Mouse (Mus musculus) neutrophil, adult 5-6 weeks (primary cell): Measurements from ENCODE around the gene Bmp2k. TPM values are rescaled to one million over a fixed set of nuclear protein-coding genes. Genes with fewer than 3 reads are reported as not detected.

Source experiments
- ATAC-seq: fragments of 151-379, 151-347 bp; 2 replicates; pipeline ENCODE4 v1.8.0; 2017; ENCODE audit warnings: mild to moderate bottlenecking, moderate TSS enrichment; ENCODE audit not compliant: insufficient number of reproducible peaks, poor library complexity, low FRiP score, severe bottlenecking; ENCODE audit errors: extremely low read depth
- total RNA-seq: library from RNA; stranded (forward); fragments of 200-1000 nt; gene quantifications from 2 replicates; pipeline ENCODE4 v1.2.3, GENCODE M21; 2017

The Bmp2k gene
- total RNA-seq, 1 experiment from 2014 or later, result 117 TPM

DNA sequence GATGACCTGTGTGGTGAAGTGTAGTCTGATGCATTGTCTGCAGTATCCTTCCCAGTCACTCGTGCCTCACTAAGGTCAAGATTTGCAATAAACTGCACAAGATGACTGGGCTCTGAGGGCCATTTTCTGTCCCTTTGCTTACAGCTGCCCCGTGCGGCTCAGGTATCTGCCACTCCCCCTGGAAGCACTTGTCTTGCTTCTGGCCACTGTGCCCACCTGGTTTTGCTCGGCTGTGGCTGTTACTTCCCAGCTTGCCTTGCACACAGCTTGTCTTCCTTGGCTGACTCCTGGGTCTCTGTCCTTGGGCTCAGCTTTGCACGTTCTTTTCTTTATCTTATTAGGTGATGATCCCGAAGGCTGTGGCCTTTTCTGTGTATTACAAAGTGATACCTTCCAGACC lies 86.2 kb downstream of the Bmp2k start:
- ATAC-seq, result no peak

GRCm38 (mm10) chr5:97084541-97084940 lies 87.1 kb downstream of the Bmp2k start:
- ATAC-seq, result no peak

DNA sequence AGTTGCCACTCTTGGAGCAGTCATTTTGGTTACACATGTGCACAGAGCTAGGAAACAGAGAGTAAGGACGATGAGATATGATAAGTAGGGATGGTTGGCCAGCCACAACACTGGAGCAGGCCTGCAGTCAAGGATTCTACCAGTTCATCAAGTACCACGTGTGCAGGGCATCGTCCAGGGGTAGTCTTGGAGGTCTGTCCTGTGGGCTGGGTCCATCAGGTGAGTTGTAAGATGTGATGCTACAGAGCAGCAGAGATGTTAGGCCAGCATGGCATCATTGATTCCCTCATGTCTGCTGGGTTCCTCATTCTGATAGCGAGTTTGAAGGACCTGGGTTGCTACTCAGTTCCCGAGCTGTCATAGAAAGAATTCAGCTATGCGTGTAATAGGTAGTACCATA lies 87.6 kb downstream of the Bmp2k start:
- no peak for ATAC-seq

DNA sequence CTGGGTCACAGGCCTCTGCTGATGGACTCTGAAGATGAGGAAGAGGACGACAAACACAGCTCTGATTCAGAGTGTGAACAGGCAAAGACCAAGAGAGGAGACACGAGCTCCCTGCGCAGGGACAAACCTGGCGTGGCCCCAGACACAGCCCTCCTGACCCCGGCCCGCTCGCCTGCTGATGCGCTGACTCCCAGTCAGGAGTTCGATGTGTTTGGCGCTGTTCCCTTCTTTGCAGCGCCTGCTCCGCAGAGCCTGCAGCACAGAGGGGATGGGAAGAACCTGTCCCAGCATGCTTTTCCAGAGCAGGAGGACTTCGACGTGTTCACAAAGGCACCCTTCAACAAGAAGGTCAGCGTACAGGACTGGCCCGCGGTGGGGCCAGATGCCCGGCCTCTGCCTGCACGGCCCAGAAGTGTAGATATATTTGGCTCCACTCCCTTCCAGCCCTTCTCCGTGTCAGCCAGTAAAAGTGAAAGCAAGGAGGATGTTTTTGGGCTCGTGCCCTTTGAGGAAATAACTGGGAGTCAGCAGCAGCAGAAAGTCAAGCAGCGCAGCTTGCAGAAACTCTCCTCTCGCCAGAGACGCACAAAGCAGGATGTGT lies 89.6 kb downstream of the Bmp2k start:
- ATAC-seq, result no peak

DNA sequence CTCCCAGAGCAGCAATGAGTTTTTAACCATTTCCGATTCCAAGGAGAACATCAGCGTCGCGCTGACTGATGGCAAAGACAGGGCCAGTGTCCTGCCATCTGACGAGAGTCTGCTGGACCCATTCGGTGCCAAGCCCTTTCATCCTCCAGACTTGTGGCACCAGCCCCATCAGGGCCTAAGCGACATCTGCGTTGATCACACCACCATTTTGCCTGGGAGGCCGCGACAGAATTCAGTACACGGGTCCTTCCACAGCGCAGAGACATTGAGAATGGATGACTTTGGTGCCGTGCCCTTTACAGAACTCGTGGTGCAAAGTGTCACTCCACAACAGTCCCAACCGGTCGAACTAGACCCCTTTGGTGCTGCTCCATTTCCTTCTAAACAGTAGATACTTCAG lies 90.3 kb downstream of the Bmp2k start:
- ATAC-seq, result no peak

DNA sequence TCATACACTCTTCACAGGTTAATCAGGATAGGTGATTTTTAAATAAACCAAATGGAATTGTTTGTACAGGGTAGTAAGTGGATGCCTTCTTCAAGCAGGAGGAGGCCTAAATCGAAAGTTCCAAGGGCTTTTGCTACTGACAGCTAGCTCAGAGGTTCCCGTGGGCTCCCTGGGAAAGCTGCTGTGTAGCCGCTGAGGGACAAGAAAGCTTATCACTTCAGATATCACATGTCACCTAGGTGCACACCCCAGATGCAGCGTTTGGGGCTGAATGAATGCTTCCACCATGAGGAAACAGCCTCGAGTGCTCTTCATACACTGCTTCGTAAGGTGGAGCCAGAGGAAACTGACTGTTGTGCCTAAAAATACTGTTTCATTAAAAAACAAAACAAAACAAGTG lies 90.7 kb downstream of the Bmp2k start:
- no peak for ATAC-seq

- no peak for ATAC-seq
These were observed 91.9 kb downstream of the Bmp2k start for GRCm38 (mm10) chr5:97089426-97089825.

- ATAC-seq, result peak; percentile 51; the same call in 1 of the 2 replicates
These were observed 92.7 kb downstream of the Bmp2k start for GRCm38 (mm10) chr5:97090034-97090784.

DNA sequence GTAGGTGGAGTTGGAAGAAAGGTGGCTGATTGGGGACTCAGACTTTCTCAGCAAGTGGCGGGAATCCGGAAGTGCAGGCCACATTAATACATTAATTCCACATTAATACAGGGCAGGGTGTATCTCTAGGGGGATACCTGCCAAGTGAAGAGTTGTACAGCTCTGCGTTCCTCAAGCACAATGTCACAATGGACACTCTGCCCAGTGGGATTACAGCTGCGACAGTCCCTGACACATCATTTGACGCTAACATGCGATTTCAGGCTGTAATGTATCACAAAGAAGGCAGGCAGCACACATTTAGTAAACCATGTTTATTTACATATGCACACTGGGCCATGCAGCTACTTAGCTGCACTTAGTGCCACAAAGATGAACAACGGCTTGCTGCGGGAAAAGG lies 95.5 kb downstream of the Bmp2k start:
- ATAC-seq, result no peak

GRCm38 (mm10) chr5:97095335-97095734 lies 97.8 kb downstream of the Bmp2k start:
- ATAC-seq, result no peak

- ATAC-seq, result no peak
These were observed 100.1 kb downstream of the Bmp2k start for GRCm38 (mm10) chr5:97097631-97098041.

- ATAC-seq, result no peak
These were observed 102.5 kb downstream of the Bmp2k start for GRCm38 (mm10) chr5:97099954-97100353.

DNA sequence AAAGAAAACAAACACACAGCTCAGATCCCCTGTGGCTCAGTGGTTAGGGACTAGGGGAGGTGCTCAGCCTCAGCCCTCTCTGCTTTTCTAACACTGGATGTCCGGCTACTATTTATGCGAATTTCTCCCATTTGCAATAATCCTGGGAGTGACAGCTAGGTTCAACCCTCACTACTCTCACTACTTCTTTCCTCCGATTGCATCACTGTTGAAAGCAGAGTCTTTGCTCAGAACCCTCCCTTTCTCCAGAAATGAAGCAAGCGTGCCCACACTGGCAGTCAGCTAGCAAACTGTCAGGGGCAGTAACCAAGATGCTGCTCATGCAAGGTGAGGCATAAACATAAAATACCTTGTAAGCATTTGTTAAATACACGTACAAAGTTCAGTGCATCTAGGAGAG lies 110.8 kb downstream of the Bmp2k start:
- no peak for ATAC-seq

GRCm38 (mm10) chr5:97110133-97110532 lies 112.6 kb downstream of the Bmp2k start:
- ATAC-seq, result no peak

GRCm38 (mm10) chr5:97110697-97111096 lies 113.2 kb downstream of the Bmp2k start:
- no peak for ATAC-seq

- ATAC-seq, result peak; percentile 98
These were observed 113.9 kb downstream of the Bmp2k start, which contains the start of gene Paqr3 for GRCm38 (mm10) chr5:97111207-97111910. Gene Paqr3, minus strand, starts transcription at chr5:97111596.

DNA sequence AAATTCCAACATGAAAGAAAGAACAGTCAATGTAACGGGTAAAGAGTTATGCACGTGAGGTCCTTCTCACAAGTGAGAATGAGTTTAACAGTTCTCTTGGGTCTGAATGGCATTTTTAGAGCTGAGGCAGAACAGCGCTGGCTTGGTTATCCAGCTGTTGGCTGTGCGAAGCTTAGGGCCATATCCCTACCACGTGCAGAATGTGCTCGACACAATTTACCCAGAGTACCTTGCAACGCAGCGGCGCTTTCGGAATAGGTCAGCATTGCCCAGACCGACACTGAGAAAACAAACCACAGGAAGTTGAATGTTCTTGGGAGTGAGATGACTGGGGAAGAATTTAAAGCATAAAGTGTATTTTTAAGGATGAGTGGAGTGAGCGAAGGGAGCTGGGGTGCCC lies 127.5 kb downstream of the Bmp2k start:
- ATAC-seq, result no peak

GRCm38 (mm10) chr5:97125459-97125970 lies 128.0 kb downstream of the Bmp2k start:
- ATAC-seq, result no peak

GRCm38 (mm10) chr5:97126005-97126404 lies 128.5 kb downstream of the Bmp2k start:
- peak; percentile 33; the same call in 1 of the 2 replicates for ATAC-seq

- no peak for ATAC-seq
These were observed 129.8 kb downstream of the Bmp2k start for GRCm38 (mm10) chr5:97127284-97127683.
